Mouse (Mus musculus) Muller cell, postnatal 12 days (primary cell): Measurements from ENCODE around the gene Rspo1.
"Not testable (repeated sequence)": the region's sequence is repeated elsewhere in the genome, so short reads cannot be mapped to it uniquely, and the experiment has no call there.

Source experiments
- DNase-seq: peaks from one replicate; pipeline ENCODE4 v3.0.0-alpha.2; 2015; ENCODE audit errors: inconsistent ontology term

The Rspo1 gene

DNA sequence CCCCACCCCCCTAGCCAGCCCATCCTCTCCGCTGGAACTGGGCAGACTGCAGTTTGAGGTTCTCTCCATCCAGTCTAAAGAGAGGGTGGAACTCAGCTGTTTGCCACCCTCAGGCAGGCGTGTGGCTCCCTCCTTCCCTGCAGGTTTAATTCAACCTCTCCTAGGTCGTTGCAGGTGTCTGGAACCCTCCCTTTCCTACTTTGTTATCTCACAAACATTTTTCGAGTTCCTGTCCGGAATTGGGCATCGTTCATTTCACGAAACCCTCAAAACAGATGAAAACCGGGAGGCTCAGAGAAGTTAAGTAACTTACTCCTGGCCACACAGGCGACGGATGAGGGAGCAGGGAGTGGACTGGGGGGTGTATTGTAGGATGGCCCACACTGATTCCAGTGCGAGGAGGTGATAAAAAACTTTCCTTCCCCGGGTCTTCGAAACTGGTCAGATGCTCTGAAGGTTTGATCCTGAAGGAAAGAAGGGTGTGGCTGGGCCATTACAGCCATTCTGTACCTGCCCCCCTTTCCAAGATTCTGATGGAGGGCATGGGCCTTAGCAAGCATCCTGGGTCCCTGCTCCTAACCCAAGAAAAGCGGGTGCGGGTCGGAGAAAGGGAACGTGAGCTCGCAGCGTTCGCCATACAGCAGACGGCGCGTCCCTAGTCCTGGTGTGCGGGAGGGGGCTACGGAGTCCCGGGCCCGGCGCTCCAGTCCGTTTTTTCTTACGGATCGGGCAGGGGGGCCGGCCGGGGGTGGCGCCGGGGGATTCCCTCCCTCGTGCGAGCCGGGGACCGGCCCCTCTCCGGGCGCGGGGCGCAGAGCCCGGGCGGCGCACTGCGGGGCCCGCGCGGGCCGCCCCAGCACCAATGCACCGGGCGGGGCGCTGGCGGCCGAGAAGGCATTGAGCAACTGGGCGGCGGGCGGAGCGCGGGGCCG lies at the start of gene Rspo1:
Gene Rspo1, plus strand, starts transcription at position 760 of the 932 bp plus-strand sequence.
- DNase-seq = no peak

GRCm38 (mm10) chr4:124936613-124937471 lies 49.4 kb upstream of the Rspo1 start, which contains the start of gene 9930104L06Rik:
Gene 9930104L06Rik, plus strand, starts transcription at chr4:124937048.
- peak; percentile 93 for DNase-seq

- DNase-seq = not testable (repeated sequence)
Observed at GRCm38 (mm10) chr4:124939211-124939610, 47.0 kb upstream of the Rspo1 start, which contains the start of gene Cdca8. Gene Cdca8, minus strand, starts transcription at chr4:124939311.

DNA sequence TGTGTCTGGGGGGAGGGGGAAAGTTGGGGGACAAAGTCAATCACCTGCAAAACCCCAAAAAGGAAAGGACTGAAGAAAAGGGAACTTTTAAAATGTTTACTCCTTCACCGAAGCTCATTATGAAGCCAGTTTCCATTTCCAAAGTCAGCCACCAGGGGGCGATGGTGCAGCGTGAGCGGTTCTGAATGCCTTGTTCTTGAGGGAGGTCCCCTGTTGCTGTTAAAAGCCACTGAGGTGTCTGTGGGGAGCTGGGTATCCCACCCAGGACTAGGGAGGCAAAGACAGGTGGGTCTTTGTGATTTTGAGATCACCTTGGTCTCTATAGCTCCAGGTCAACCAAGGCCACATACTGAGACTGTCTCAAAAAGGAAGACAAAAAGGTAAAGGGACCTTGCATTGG lies 43.2 kb upstream of the Rspo1 start:
- peak; percentile 65 for DNase-seq

DNA sequence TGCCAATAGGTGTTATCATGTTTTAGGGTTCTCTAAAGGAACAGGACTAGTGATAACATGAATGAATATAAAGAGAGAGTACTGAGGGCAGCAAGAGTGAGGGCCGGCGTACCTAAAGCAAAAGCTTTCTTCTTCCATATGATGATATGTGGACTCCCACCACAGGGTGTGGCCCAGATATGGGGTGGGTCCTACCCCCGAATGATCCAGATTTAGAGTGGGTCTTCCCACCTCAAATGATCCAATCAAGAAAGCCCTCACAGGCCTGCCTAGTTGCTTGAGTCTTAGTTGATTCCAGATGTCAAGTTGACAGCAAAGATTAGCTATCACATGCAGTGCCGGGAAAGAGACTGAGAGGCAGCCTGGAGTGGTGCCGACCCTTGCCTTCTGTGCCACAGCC lies 42.4 kb upstream of the Rspo1 start:
- no peak for DNase-seq

GRCm38 (mm10) chr4:124944961-124945360 lies 41.3 kb upstream of the Rspo1 start:
- DNase-seq = no peak

DNA sequence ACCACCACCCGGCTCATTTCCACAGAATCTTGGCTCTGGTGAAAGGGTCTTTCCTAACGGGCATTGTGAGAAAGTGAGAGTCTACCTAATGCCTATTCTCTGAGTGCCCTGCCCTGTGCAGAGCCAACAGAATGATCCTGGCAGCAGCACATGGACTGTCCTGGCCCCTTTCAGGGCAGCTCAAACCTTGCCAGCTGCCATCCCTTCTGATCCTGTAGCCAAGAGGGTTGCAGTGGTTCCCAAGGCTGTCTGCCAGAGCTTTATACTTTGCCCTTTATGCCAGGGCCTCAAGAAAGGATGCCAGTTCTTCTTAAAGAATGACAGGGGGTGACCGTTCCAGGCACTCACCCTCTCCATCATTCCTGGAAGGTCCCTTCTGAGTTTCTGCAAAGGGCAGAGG lies 36.7 kb upstream of the Rspo1 start:
- no peak for DNase-seq

- DNase-seq = no peak
Observed at GRCm38 (mm10) chr4:124950181-124951035, 35.8 kb upstream of the Rspo1 start.

GRCm38 (mm10) chr4:124951036-124951433 lies 35.2 kb upstream of the Rspo1 start:
- no peak for DNase-seq

GRCm38 (mm10) chr4:124953546-124953945 lies 32.7 kb upstream of the Rspo1 start:
- DNase-seq = no peak

DNA sequence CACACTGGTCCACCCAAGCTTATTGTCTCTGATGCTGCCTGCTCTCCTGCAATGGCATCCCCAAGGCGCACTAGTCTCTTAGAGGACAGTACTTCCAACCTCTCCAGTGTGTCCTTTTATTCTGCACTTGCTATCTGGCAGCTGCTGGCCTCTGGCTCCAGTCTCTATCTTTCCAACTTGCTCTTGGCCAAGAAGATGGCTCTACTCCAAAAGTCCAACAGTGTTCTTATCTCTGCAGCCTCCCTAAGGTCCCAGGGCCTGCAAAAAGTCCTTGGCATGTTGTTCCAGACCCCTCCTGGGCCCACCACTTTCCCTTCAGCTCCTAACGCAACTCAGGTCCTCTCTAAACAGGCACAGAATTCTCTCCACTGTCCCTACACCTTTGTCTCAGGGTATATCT lies 28.9 kb upstream of the Rspo1 start:
- DNase-seq = no peak

DNA sequence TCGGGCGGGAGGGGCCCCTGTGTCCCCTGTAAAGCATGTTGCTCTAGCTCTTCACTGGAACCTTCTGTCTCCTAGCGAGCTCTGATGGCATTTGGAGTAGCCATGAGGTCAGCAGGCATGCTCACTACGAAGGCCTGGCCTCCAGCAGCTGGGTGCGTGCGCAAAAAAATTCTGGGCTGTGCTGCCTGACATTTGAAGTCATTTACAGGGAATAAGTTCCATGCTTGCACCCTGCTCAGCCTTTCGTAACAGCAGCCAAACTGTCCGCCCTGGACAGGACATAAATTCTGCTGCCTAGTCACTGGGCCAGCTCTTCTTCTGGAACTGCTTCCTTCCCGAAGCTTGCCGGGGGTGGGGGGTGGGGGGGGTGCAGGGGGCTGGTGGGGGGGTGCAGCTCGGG lies 27.2 kb upstream of the Rspo1 start:
- no peak for DNase-seq

GRCm38 (mm10) chr4:124960940-124961339 lies 25.3 kb upstream of the Rspo1 start:
- DNase-seq = peak; percentile 65

GRCm38 (mm10) chr4:124962576-124962975 lies 23.7 kb upstream of the Rspo1 start:
- DNase-seq = no peak

GRCm38 (mm10) chr4:124964912-124965599 lies 21.2 kb upstream of the Rspo1 start:
- DNase-seq = no peak

GRCm38 (mm10) chr4:124968711-124969110 lies 17.5 kb upstream of the Rspo1 start:
- no peak for DNase-seq

- no peak for DNase-seq
Observed at GRCm38 (mm10) chr4:124969219-124969848, 16.9 kb upstream of the Rspo1 start.

DNA sequence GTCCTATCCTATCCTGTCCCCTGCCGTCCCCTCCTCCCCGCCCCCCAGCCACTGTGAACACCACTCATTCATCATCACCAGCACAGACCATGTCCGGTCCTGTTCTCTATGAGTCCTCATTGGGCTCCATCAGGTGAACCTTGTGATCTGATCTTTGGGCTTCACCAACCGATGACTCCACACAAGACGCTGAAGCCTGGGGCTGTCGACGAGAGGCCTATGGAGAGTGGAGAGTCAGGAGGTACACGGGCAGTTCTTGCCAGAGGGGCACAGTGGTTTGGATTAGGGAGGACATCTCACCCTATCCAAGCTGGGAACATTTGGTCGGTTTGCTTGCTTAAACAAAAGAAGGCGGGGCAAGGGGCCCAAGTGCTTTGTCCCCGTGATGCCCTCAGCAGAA lies 16.0 kb upstream of the Rspo1 start:
- DNase-seq = no peak

- DNase-seq = no peak
Observed at GRCm38 (mm10) chr4:124970677-124971076, 15.6 kb upstream of the Rspo1 start.

- no peak for DNase-seq
Observed at GRCm38 (mm10) chr4:124971094-124971493, 15.1 kb upstream of the Rspo1 start.
